ENCODE assay signal across 10 mouse cellular contexts in genomic region chr13:32939191-32939590, GRCm38 (mm10). TPM values are rescaled to one million over a fixed set of nuclear protein-coding genes. Genes with fewer than 3 reads are reported as not detected.
"Had no signal": no experiment of that assay in that cellular context is flagged by ENCODE, and none has a peak within 500 bp of the region (broad histone marks: within the 10 kb centered on the region; RNA-seq: fewer than 3 reads in every experiment).

No protein-coding gene starts in this region.

RNA-seq across cellular contexts. Expression of gene Serpinb1c, which starts 41.2 kb away (rescaled TPM):
- polyA plus RNA-seq: kidney, embryonic 14.5 days; limb, embryonic 12.5 days; liver, embryonic 13.5 days; liver, postnatal 0 days; lung, embryonic 16.5 days; midbrain, embryonic 12.5 days; midbrain, embryonic 16.5 days; spleen, adult 2 months; stomach, embryonic 15.5 days; thymus, postnatal 0 days had no signal
